In genomic region chr6:83427968-83428731, GRCm38 (mm10) we compare ENCODE assay signal across 7 mouse cellular contexts. TPM values are rescaled to one million over a fixed set of nuclear protein-coding genes. Genes with fewer than 3 reads are reported as not detected.
A peak's percentile ranks its signal among the peaks of the same experiment; 100 is the strongest.
DNase-seq lines count a peak whose midpoint lies in the region; ATAC-seq lines count a peak whose summit lies in the region.

No protein-coding gene starts in this region.

- no peak overlapping the region for H3K4me3 ChIP-seq in heart, embryonic 12.5 days

- no peaks in the 10 kb centered on the region for H3K9me3 ChIP-seq in heart, embryonic 12.5 days (replicated peaks)

- H3K27ac ChIP-seq in heart, embryonic 12.5 days (ENCODE audit: poor library complexity, severe bottlenecking), result peak overlapping the region; percentile 41

- H3K4me2 ChIP-seq in heart, embryonic 12.5 days, result peak overlapping the region; percentile 15; the same call in 1 of the 2 replicates

- no peaks in the 10 kb centered on the region for H3K27me3 ChIP-seq in heart, embryonic 12.5 days (replicated peaks)

- 0 out of 2 replicates have a peak overlapping the region, but pooled peaks have one; percentile 8 for H3K9ac ChIP-seq in heart, embryonic 12.5 days

- H3K36me3 ChIP-seq in heart, embryonic 12.5 days, result peaks cover 25% of the 10 kb centered on the region

- DNase-seq in urinary bladder, postnatal 4 days (ENCODE audit: low spot score in 2 of 2), result peak; percentile 63 to 65
- no peak for DNase-seq in urinary bladder, postnatal 36 days (ENCODE audit: low spot score in 2 of 2)
- peak; percentile 51 to 54 for DNase-seq in kidney, postnatal 25 days
- peak; percentile 48 for DNase-seq in lung, postnatal 36 days
- peak; percentile 37 for DNase-seq in thymus, postnatal 25 days

- H3K4me1 ChIP-seq in heart, embryonic 12.5 days (replicated peaks), result peaks cover 52% of the 10 kb centered on the region

- 41% methylated on average over 5 of the region's 5 CpGs for WGBS in heart, embryonic 12.5 days

- ATAC-seq in common myeloid progenitor, adult 5-6 weeks (replicated peaks; ENCODE audit: low read depth, poor library complexity, severe bottlenecking), result peak; percentile 39; the same call in 1 of the 2 replicates
- ATAC-seq in heart, embryonic 12.5 days (ENCODE audit: insufficient number of reproducible peaks, low FRiP score), result no peak

RNA-seq across cellular contexts. Expression of gene Tet3, which starts 30.7 kb away (rescaled TPM):
- 17.6 and 24.2 TPM in 2 replicates for total RNA-seq in common myeloid progenitor, adult 5-6 weeks (2017)
- polyA plus RNA-seq in heart, embryonic 12.5 days (2016; fragmentation: Nextera tagmentation; extraction: Ambion mirVana), result 31.3 and 33.6 TPM in 2 replicates

Comparison
In these comparisons a context has a peak if more than half of its experiments do, and no peak if none do; other contexts are left out.
1. DNase-seq: peak in urinary bladder, postnatal 4 days (2 of 2), kidney, postnatal 25 days (2 of 2), lung, postnatal 36 days (single experiment) and thymus, postnatal 25 days (single experiment); none in urinary bladder, postnatal 36 days (0 of 2).